Mouse (Mus musculus) heart, postnatal 0 days (tissue): ENCODE results near the gene Gm48551. TPM values are rescaled to one million over a fixed set of nuclear protein-coding genes. Genes with fewer than 3 reads are reported as not detected.

Source experiments
- ATAC-seq: fragments of 200-750 bp; cut with Nextera tagmentation; 2 replicates; pipeline ENCODE4 v1.8.0; 2017; ENCODE audit warnings: low read depth, moderate number of reproducible peaks, moderate library complexity; ENCODE audit not compliant: insufficient read depth
- DNase-seq: peaks from one replicate; pipeline ENCODE4 v3.0.0-alpha.2; 2016; ENCODE audit warnings: low spot score
- H3K27ac ChIP-seq: fragments of 300-500 bp; sonication (generic); 2 replicates; pipeline ENCODE4 v1.5.1; 2014; ENCODE audit warnings: low read depth, mild to moderate bottlenecking
- H3K27me3 ChIP-seq: fragments of 300-500 bp; sonication (generic); 2 replicates; pipeline ENCODE4 v1.6.1; 2014; ENCODE audit warnings: low read length, mixed read lengths; ENCODE audit not compliant: control insufficient read depth, insufficient read depth
- H3K36me3 ChIP-seq: fragments of 300-500 bp; sonication (generic); replicated peaks from 2 replicates; pipeline ENCODE4 v1.6.1; 2014; ENCODE audit warnings: low read length, mixed read lengths; ENCODE audit not compliant: control insufficient read depth, insufficient read depth
- H3K4me1 ChIP-seq: fragments of 300-500 bp; sonication (generic); 2 replicates; pipeline ENCODE4 v1.6.1; 2014; ENCODE audit warnings: antibody characterized with exemption; ENCODE audit not compliant: control insufficient read depth, insufficient read depth
- H3K4me2 ChIP-seq: fragments of 300-500 bp; sonication (generic); 2 replicates; pipeline ENCODE4 v1.6.1; 2014; ENCODE audit warnings: low read depth, mild to moderate bottlenecking, low read length, moderate library complexity
- H3K4me3 ChIP-seq: fragments of 300-500 bp; sonication (generic); 2 replicates; pipeline ENCODE4 v1.5.1; 2014; ENCODE audit warnings: low read depth, low read length
- H3K9ac ChIP-seq: fragments of 300-500 bp; sonication (generic); replicated peaks from 2 replicates; pipeline ENCODE4 v1.6.1; 2014; ENCODE audit warnings: low read depth, low read length, mixed read lengths
- H3K9me3 ChIP-seq: fragments of 300-500 bp; sonication (generic); replicated peaks from 2 replicates; pipeline ENCODE4 v1.6.1; 2016; ENCODE audit warnings: low read length; ENCODE audit not compliant: control insufficient read depth
- CTCF ChIP-seq: IDR thresholded peaks from 2 replicates; pipeline ENCODE4 v1.5.1; 2016; ENCODE audit warnings: antibody characterized with exemption, control low read depth, low read depth
- EP300 ChIP-seq: IDR thresholded peaks from 2 replicates; pipeline ENCODE4 v1.6.1; 2016; ENCODE audit warnings: antibody characterized with exemption, low read depth
- WGBS: fragments of 180-500 bp; shearing (Covaris S2); extraction: QIAGEN DNeasy Blood & Tissue Kit; methylation state at CpG from one replicate; pipeline ENCODE4 v1.1.7; 2014; 5-methylcytosine and 5-hydroxymethylcytosine counted together
- polyA plus RNA-seq: library from polyadenylated mRNA; unstranded; fragments of >200 nt; fragmentation: Nextera tagmentation; extraction: Ambion mirVana; gene quantifications from 2 replicates; pipeline ENCODE4 v1.2.1, GENCODE M21; 2015
- total RNA-seq: library from RNA; depleted of rRNA; stranded (reverse); fragments of >200 nt; gene quantifications from 2 replicates; pipeline ENCODE4 v1.2.3, GENCODE M21; 2014; ENCODE audit warnings: low replicate concordance

Gm48551 gene
- total and polyA plus RNA-seq, 2 experiments from 2014 or later: 0.11 to 1.1 TPM

DNA sequence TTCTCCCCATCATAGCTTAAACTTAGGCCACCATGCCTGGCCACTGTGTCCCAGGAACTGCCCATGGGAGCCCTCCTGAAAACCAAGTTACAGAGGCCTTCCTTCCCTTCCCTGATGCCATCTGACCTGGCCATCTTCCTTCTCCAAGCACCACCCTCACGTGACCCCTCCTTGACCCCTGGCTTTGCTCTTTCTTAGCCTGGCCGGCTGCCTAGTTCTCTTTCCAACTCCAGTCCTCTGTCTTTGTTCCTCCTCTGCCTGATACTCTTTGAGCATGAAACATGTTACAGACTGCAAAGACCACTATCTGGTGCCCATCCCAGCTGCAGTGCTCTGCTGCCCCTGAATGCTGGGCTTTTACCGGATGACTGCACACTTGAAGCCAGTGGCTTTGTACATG, 5.1 kb downstream of the Gm48551 start:
- H3K4me1 ChIP-seq: peaks cover 24% of the 10 kb centered on the region
- no peak overlapping the region for H3K27ac ChIP-seq
- H3K36me3 ChIP-seq: peaks cover 28% of the 10 kb centered on the region

DNA sequence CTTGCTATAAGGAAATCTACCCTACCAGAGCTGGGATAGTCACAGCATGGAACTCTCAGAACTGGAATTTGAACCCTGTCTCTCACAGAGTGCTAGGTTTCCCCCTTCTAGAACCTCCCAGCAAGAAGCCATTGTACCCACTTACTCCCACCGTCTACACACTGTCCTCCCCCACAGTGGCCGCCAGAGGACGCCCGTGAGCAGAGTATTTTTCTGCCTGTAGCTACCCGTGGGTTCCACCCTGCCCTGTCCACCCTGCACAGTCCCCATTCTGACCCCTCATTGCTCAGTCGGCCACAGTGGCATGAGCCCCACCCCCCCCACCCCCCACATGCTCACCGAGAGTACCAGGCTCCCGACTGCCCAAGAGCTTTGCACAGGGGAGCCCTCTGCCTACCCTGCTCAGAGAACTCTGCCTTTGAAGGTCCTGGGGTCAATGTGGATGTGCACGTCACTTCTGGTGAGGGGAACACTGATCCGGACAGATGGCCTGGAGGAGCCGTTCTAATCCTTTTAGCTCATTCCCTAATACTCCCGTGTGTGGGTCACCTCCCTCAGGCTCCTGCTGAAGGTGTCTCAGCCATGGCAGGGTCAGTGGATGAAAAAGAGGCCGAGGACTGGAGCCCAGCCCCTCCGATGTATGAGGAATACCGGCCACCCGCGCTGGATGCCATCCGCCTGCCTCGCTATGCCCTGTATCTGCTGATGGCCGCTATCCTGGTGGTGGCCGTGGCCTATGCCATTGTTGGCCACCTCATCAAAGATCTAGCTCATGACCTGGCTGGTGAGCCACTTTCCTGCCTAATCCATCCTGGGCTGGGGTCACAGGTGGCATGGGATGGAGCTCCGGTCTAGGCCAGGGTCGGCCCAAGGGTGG, 5.8 kb downstream of the Gm48551 start:
- peaks cover 28% of the 10 kb centered on the region for H3K36me3 ChIP-seq
- WGBS: 58% methylated on average over 23 of the region's 23 CpGs
- TF ChIP-seq CTCF: peak; percentile 88
- no peak for TF ChIP-seq EP300
- no peak overlapping the region for H3K4me3 ChIP-seq
- DNase-seq (no peak), ATAC-seq (peak; percentile 70)
- H3K9me3 ChIP-seq: no peaks in the 10 kb centered on the region
- no peak overlapping the region for H3K27ac ChIP-seq
- H3K4me1 ChIP-seq: peaks cover 21% of the 10 kb centered on the region
- 0 out of 2 replicates have a peak overlapping the region, but pooled peaks have one; percentile 7 for H3K9ac ChIP-seq
- no peaks in the 10 kb centered on the region for H3K27me3 ChIP-seq
- H3K4me2 ChIP-seq: no peak overlapping the region

More for the DNA sequence above, 5.1 kb downstream of the Gm48551 start:
- Histone ChIP-seq H3K9me3 (no peaks in the 10 kb centered on the region), H3K4me2 (no peak overlapping the region), H3K27me3 (no peaks in the 10 kb centered on the region), H3K9ac (no peak overlapping the region), H3K4me3 (no peak overlapping the region)
- ATAC-seq (no peak), DNase-seq (no peak)
- TF ChIP-seq CTCF: no peak
- TF ChIP-seq EP300: no peak
- 35% methylated on average over 3 of the region's 3 CpGs for WGBS

DNA sequence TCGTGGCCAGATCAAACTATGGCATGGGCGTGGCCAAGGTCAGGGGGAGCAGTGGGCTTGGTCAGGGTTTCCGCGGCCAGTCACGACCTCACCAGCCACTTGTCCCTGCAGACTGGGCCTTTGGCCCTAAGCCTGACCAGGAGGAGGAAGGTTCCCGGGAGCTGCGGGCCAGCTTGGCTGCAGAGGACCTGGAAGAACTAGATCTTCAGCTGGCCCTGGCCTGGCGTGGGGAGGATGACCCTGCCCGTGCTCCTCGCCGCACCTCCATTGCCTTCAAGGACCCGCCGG, 6.4 kb downstream of the Gm48551 start:
- Histone ChIP-seq H3K36me3 (peaks cover 28% of the 10 kb centered on the region), H3K4me2 (no peak overlapping the region), H3K9me3 (no peaks in the 10 kb centered on the region), H3K27ac (no peak overlapping the region), H3K4me1 (peaks cover 17% of the 10 kb centered on the region; the same call in 1 of the 2 replicates), H3K27me3 (no peaks in the 10 kb centered on the region), H3K4me3 (no peak overlapping the region), H3K9ac (no peak overlapping the region)
- DNase-seq: no peak
- 84% methylated on average over 13 of the region's 13 CpGs for WGBS
- no peak for ATAC-seq
- no peak for TF ChIP-seq EP300
- TF ChIP-seq CTCF: no peak

DNA sequence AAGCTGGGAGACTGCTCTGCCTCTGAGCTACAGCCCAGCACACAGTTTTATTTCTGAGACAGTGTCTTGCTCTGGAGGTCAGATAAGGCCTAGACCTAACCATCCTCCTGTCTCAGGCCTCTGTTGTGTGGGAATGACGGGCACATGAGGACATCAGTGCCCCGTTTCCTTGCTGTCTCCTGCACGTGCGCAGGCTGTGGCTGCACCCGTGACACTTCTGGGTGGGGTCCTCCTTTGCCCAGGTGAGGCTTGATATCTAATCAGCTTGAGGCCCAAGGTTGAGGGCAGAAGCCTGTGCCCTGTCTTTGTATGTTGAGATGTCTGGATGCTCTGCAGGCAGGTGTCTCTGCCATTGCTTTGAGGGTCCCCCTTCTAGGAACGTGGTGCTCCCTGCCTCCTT, 8.0 kb downstream of the Gm48551 start:
- Histone ChIP-seq H3K9ac (no peak overlapping the region), H3K27ac (no peak overlapping the region), H3K27me3 (no peaks in the 10 kb centered on the region), H3K4me1 (peaks cover 17% of the 10 kb centered on the region; the same call in 1 of the 2 replicates), H3K4me3 (no peak overlapping the region), H3K9me3 (no peaks in the 10 kb centered on the region), H3K36me3 (peaks cover 25% of the 10 kb centered on the region), H3K4me2 (no peak overlapping the region)
- WGBS: 72% methylated on average over 6 of the region's 6 CpGs
- DNase-seq (no peak), ATAC-seq (no peak)
- no peak for TF ChIP-seq EP300
- no peak for TF ChIP-seq CTCF

DNA sequence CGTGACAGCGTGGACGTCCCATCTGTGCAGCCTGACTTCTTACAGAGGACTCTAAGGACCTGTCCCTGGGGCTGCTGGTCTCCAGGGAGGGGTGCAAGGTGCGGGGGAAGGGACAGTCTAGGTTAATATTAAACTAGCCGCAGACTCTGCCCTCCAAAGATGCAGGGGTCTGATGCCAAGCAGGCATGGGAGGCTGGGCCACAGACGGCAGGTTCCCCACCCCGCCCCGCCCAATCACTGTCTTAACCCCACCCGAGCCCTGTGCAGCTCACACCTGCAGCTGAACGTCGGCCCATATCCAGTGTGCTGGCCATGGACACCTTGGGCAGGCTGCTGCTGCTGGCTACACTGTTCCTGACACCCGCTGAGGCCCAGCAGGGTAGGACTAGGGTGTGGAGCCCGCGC, 8.5 kb downstream of the Gm48551 start, which contains the start of gene Smim24:
Gene Smim24, plus strand, starts transcription at position 271 of the 405 bp plus-strand sequence.
- Histone ChIP-seq H3K9ac (peak within 1 kb of the TSS; percentile 56), H3K4me3 (peak within 1 kb of the TSS; percentile 26), H3K9me3 (no peaks in the 10 kb centered on the region), H3K27me3 (no peaks in the 10 kb centered on the region), H3K4me1 (peaks cover 17% of the 10 kb centered on the region; the same call in 1 of the 2 replicates), H3K27ac (peak within 1 kb of the TSS; percentile 58), H3K4me2 (peak within 1 kb of the TSS; percentile 63), H3K36me3 (peaks cover 25% of the 10 kb centered on the region)
- no peak for TF ChIP-seq CTCF
- no peak for TF ChIP-seq EP300
- DNase-seq (no peak), ATAC-seq (no peak)
- WGBS: 65% methylated on average over 14 of the region's 14 CpGs
